Mouse (Mus musculus) intestine, embryonic 14.5 days (tissue): ENCODE measurements around the gene Frg2f1. TPM values are rescaled to one million over a fixed set of nuclear protein-coding genes. Genes with fewer than 3 reads are reported as not detected.
"Not testable (repeated sequence)": the region's sequence is repeated elsewhere in the genome, so short reads cannot be mapped to it uniquely, and the experiment has no call there.

Experiments
- ATAC-seq: fragments of 200-750 bp; cut with Nextera tagmentation; replicated peaks from 2 replicates; pipeline ENCODE4 v1.8.0; 2017; ENCODE audit warnings: low read depth, moderate number of reproducible peaks, moderate TSS enrichment, moderate library complexity; ENCODE audit not compliant: low FRiP score, low TSS enrichment
- DNase-seq: peaks from one replicate; pipeline ENCODE4 v3.0.0-alpha.2; 2018; ENCODE audit warnings: low spot score
- H3K27ac ChIP-seq: fragments of 300-500 bp; sonication (generic); 2 replicates; pipeline ENCODE4 v1.5.1; 2014; ENCODE audit warnings: low read depth, mild to moderate bottlenecking, control low read depth
- H3K27me3 ChIP-seq: fragments of 300-500 bp; sonication (generic); replicated peaks from 2 replicates; pipeline ENCODE4 v1.6.1; 2014; ENCODE audit warnings: low read length, control low read depth; ENCODE audit not compliant: control insufficient read depth, insufficient read depth
- H3K36me3 ChIP-seq: fragments of 300-500 bp; sonication (generic); 2 replicates; pipeline ENCODE4 v1.6.1; 2014; ENCODE audit warnings: low read length, control low read depth; ENCODE audit not compliant: control insufficient read depth, insufficient read depth
- H3K4me1 ChIP-seq: fragments of 300-500 bp; sonication (generic); replicated peaks from 2 replicates; pipeline ENCODE4 v1.6.1; 2014; ENCODE audit warnings: low read length, control low read depth, mixed read lengths; ENCODE audit not compliant: control insufficient read depth, insufficient read depth
- H3K4me2 ChIP-seq: fragments of 300-500 bp; sonication (generic); 2 replicates; pipeline ENCODE4 v1.6.1; 2014; ENCODE audit warnings: low read length
- H3K4me3 ChIP-seq: fragments of 300-500 bp; sonication (generic); 2 replicates; pipeline ENCODE4 v1.5.1; 2014; ENCODE audit warnings: low read depth, low read length, control low read depth, mixed read lengths
- H3K9ac ChIP-seq: fragments of 300-500 bp; sonication (generic); 2 replicates; pipeline ENCODE4 v1.6.1; 2014; ENCODE audit warnings: mild to moderate bottlenecking, low read length
- H3K9me3 ChIP-seq: fragments of 300-500 bp; sonication (generic); 2 replicates; pipeline ENCODE4 v1.6.1; 2016; ENCODE audit warnings: low read length, control low read depth; ENCODE audit not compliant: control insufficient read depth
- WGBS: fragments of 180-500 bp; shearing (Covaris S2); extraction: QIAGEN DNeasy Blood & Tissue Kit; methylation state at CpG from one replicate; pipeline ENCODE4 v1.1.7; 2014; 5-methylcytosine and 5-hydroxymethylcytosine counted together
- polyA plus RNA-seq: library from polyadenylated mRNA; unstranded; fragments of >200 nt; fragmentation: Nextera tagmentation; extraction: Ambion mirVana; gene quantifications from 2 replicates; pipeline ENCODE4 v1.2.1, GENCODE M21; 2014

Gene Frg2f1
- polyA plus RNA-seq, 1 experiment from 2014 or later = 6.1 TPM

DNA sequence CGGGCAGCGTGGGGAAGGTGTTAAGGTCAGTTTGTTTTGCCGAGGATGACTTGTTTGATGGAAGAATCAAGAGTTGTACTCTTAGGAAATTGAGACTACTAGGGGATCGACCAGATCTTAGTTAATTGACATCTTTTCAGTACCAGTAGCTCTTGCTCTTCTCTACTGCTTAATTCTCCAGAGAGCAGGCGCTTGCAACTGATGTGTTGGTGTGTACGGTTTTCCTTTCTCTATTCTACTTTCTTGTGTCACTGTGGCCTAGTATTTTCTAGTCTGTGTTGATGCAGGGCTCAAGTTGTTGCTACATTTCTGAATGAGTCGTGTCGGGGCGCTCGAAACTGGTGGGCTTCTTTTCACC lies 1.2 kb upstream of the Frg2f1 start:
- H3K36me3 ChIP-seq = no peaks in the 10 kb centered on the region

DNA sequence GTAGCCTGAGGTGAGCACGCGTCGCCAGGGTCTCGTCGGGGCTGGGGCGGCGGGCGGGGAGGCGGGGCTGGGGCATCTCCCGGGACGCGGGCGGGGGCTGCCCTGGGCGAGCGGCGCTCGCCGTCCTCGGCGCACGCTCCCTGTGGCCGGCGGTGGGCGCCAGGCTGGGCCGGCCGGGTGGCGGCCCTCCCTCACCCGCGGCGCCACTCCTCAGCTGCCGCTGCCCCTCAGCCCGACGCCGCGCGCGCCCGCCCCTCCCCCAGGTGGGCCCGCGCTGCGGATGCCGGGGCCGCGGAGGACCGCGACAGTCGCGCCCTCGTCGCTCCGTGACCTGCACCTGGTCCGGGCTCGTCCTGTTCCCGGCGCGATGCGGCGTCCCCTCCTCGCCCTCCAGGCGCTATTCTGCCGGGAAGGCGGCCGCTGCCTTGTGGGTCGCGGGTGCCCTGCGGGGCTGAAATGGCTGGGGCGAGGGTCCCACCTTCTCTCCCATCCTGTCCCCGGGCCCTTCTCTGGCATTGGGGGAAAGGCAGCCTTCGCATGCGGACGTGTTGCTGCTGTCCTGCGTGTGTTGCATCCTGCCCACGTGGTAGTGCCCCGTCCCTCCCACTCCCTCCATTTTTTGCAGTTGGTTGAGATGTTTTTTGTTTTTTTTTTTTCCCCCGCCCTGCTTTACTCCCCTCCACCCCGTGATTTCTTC lies 655 bp upstream of the Frg2f1 start:
- H3K27me3 ChIP-seq = no peaks in the 10 kb centered on the region
- peaks cover 8% of the 10 kb centered on the region; the same call in 1 of the 2 replicates for H3K4me1 ChIP-seq
- peak overlapping the region; percentile 100 for H3K4me3 ChIP-seq
- peak; percentile 84 for DNase-seq
- WGBS = 1% methylated on average over 71 of the region's 76 CpGs
- peak; percentile 79 for ATAC-seq
- peak overlapping the region; percentile 94 for H3K9ac ChIP-seq
- peak overlapping the region; percentile 83 for H3K4me2 ChIP-seq
- peak overlapping the region; percentile 98 for H3K27ac ChIP-seq
- no peaks in the 10 kb centered on the region for H3K9me3 ChIP-seq
- no peaks in the 10 kb centered on the region for H3K36me3 ChIP-seq

More for the DNA sequence above, 1.2 kb upstream of the Frg2f1 start:
- peaks cover 8% of the 10 kb centered on the region; the same call in 1 of the 2 replicates for H3K4me1 ChIP-seq
- peak overlapping the region; percentile 94 for H3K9ac ChIP-seq
- ATAC-seq = no peak
- WGBS = 8% methylated on average over 10 of the region's 10 CpGs
- no peak for DNase-seq
- peak overlapping the region; percentile 83 for H3K4me2 ChIP-seq
- peak overlapping the region; percentile 98; the same call in 1 of the 2 replicates for H3K27ac ChIP-seq
- H3K4me3 ChIP-seq = peak overlapping the region; percentile 100
- no peaks in the 10 kb centered on the region for H3K9me3 ChIP-seq
- no peaks in the 10 kb centered on the region for H3K27me3 ChIP-seq

DNA sequence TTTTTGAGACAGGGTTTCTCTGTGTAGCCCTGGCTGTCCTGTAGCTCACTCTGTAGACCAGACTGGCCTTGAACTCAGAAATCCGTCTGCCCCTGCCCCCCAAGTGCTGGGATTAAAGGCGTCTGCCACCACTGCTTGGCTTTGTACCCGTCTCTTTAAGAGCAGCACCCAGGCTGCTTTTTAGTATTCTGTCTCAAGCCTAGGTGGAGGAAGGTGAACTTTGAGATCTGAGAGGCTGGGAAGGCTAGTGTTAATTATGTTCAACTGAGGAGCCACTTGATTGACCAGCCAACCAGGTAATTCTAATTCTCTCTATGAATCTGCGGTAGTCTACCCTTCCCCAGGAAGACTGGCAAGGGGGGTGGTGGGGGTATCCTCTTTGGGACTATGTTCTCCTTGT lies 1.9 kb downstream of the Frg2f1 start:
- H3K4me2 ChIP-seq = no peak overlapping the region
- no peak overlapping the region for H3K27ac ChIP-seq
- peaks cover 8% of the 10 kb centered on the region; the same call in 1 of the 2 replicates for H3K4me1 ChIP-seq
- no peak overlapping the region for H3K9ac ChIP-seq
- ATAC-seq (no peak), DNase-seq (no peak)
- H3K27me3 ChIP-seq = no peaks in the 10 kb centered on the region
- H3K9me3 ChIP-seq = no peaks in the 10 kb centered on the region
- no peaks in the 10 kb centered on the region for H3K36me3 ChIP-seq
- no peak overlapping the region for H3K4me3 ChIP-seq
- 86% methylated on average over 4 of the region's 4 CpGs for WGBS

DNA sequence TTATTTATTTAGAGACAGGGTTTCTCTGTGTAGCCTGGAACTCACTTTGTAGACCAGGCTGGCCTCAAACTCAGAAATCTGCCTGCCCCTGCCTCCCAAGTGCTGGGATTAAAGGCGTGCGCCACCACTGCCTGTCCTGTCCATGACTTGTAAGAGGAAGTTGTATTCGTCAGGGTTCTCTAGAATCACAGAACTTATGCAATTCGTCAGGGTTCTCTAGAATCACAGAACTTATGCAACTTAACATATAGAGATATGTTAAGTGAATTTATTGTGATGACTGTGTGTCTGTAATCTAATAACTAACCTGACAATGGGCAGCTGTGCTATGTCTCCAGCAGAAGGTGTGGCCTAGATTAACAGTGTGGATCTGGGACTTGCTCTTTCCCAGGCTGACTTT lies 2.7 kb downstream of the Frg2f1 start, which contains the start of gene Foxj3:
TSS of gene Foxj3 (plus strand) at position 390 of the 400 bp plus-strand sequence.
- not testable (repeated sequence) for H3K4me2 ChIP-seq, ATAC-seq, H3K27ac ChIP-seq, H3K36me3 ChIP-seq, H3K4me1 ChIP-seq, H3K9me3 ChIP-seq, DNase-seq, H3K27me3 ChIP-seq, H3K4me3 ChIP-seq, H3K9ac ChIP-seq
- 86% methylated on average over 4 of the region's 4 CpGs for WGBS

DNA sequence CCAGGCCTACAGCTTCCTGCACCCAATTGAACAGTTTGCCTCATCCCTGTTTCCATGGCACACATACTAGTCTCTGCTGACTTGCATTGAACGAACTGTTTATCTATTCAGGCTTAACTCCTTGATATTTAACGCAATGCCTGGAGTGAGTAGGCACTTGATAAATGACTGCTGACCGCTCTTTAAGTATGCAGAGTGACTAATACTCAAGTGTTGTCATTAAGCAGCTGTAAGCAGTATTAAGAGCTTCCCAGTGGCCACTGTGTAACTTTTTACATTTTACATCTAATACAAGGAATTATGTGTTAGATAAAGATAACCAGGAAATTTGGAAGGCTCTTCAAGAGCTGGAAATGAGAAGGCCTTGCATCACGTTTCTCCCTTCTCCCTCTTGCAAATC lies 4.2 kb downstream of the Frg2f1 start:
- Histone ChIP-seq H3K4me3 (no peak overlapping the region), H3K27ac (no peak overlapping the region), H3K4me1 (peaks cover 3% of the 10 kb centered on the region; the same call in 1 of the 2 replicates), H3K9ac (no peak overlapping the region), H3K9me3 (no peaks in the 10 kb centered on the region), H3K27me3 (no peaks in the 10 kb centered on the region), H3K4me2 (no peak overlapping the region), H3K36me3 (no peaks in the 10 kb centered on the region)
- no peak for ATAC-seq
- 55% methylated on average over 4 of the region's 4 CpGs for whole genome bisulfite sequencing
- no peak for DNase-seq

DNA sequence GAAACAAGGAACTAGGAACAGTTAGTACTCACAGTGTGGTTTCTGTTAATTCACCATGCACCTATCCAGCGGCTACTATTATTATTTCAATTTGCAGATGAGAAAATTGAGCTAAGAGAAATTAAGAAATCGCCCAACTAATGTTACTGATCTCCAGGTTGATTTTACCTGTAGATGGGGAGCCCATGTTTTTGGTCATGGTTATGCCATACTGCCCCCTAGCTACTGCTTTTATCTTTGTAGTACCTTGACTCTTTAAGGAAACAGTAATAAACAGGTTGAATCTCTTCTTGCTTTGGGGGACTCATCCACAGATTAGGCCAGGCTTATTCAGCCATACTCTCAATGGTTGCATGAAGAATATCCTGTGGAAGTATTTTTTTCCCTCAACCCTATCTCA lies 7.5 kb downstream of the Frg2f1 start:
- no peak for DNase-seq

DNA sequence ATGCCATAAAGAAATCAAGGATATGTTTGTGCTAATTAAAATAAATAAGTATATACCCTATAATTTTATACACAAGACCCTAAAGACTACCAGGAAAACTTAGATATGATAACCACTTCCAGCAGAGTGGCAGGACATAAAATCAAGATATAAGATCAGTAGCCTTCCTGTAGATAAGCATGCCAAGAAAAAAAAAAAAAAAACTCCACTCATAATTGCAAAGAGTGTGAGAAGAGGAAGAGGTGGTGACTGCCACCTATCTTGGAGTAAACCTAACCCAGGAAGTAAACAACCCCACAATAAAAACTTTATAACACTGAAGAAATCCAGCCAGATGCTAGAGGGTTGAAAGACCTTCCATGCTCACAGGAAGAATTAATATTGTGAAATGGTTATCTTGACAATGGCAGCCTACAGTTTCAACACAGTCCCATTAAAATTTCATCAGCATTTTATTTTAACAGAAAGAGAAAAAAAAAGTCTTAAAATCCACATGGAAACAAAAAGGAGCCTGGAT lies 12.9 kb downstream of the Frg2f1 start:
- no peaks in the 10 kb centered on the region for H3K36me3 ChIP-seq
- no peaks in the 10 kb centered on the region for H3K27me3 ChIP-seq
- ATAC-seq (no peak), DNase-seq (no peak)
- no peak overlapping the region for H3K27ac ChIP-seq
- H3K4me2 ChIP-seq = no peak overlapping the region
- H3K4me3 ChIP-seq = no peak overlapping the region
- H3K4me1 ChIP-seq = no peaks in the 10 kb centered on the region
- no peak overlapping the region for H3K9ac ChIP-seq
- H3K9me3 ChIP-seq = no peaks in the 10 kb centered on the region

More for the DNA sequence above, 7.5 kb downstream of the Frg2f1 start:
- no peaks in the 10 kb centered on the region for H3K9me3 ChIP-seq
- no peaks in the 10 kb centered on the region for H3K4me1 ChIP-seq
- H3K27ac ChIP-seq = no peak overlapping the region
- no peak overlapping the region for H3K9ac ChIP-seq
- no peak overlapping the region for H3K4me2 ChIP-seq
- WGBS = 60% methylated on average over 2 of the region's 2 CpGs
- no peaks in the 10 kb centered on the region for H3K27me3 ChIP-seq
- no peaks in the 10 kb centered on the region for H3K36me3 ChIP-seq
- no peak for ATAC-seq
- no peak overlapping the region for H3K4me3 ChIP-seq

DNA sequence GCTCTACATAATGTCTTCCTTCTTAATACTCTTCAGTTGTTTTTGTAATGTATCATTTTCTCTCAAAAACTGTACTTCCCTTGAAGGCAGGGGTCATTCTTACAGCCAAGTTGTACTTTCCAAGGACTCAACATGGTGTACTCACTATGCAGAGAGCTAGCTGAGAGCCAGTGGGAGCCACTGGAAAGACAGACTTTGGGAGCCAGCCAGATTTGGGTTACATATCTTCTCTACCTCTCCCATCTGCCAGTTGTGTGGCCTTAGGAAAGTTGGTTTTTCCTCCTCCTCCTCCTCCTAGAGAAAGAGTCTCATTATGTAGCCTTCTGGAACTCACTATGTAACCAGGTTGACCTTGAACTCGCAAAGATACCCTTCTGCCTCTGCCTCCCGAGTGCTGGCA lies 14.9 kb downstream of the Frg2f1 start:
- ATAC-seq = no peak

DNA sequence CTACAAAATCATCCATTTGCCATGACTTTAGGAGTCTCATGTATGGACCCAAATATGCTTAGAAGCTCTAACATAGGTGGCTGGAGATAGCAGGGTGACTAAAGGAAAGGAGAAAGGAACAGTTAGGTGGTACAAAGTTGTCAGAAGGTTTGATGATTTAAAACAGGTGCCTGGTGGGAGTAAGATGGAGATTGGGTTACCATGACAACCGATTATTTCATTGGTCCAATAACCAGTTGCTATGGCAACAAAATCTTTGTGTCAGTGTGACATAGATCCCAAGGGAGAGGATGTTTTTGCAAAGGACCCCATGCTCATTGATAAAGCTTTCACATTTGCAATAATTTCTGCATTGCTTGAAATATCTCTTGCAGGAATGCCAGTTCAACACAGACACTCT lies 15.3 kb downstream of the Frg2f1 start:
- no peak for DNase-seq
- no peak overlapping the region for H3K4me2 ChIP-seq
- no peaks in the 10 kb centered on the region for H3K9me3 ChIP-seq
- no peak overlapping the region for H3K4me3 ChIP-seq
- no peak for ATAC-seq
- H3K27ac ChIP-seq = no peak overlapping the region
- no peaks in the 10 kb centered on the region for H3K36me3 ChIP-seq
- H3K27me3 ChIP-seq = no peaks in the 10 kb centered on the region
- 84% methylated on average over 1 of the region's 1 CpGs for WGBS
- H3K4me1 ChIP-seq = no peaks in the 10 kb centered on the region
- H3K9ac ChIP-seq = no peak overlapping the region

More for the DNA sequence above, 14.9 kb downstream of the Frg2f1 start:
- Histone ChIP-seq H3K9ac (no peak overlapping the region), H3K36me3 (no peaks in the 10 kb centered on the region), H3K4me3 (no peak overlapping the region), H3K4me1 (no peaks in the 10 kb centered on the region), H3K4me2 (no peak overlapping the region), H3K27ac (no peak overlapping the region), H3K9me3 (no peaks in the 10 kb centered on the region), H3K27me3 (no peaks in the 10 kb centered on the region)
- WGBS = 80% methylated on average over 2 of the region's 2 CpGs
- DNase-seq = no peak
